Mouse (Mus musculus): ENCODE data around the gene 1700029P11Rik. TPM values are rescaled to one million over a fixed set of nuclear protein-coding genes. Genes with fewer than 3 reads are reported as not detected.

The 1700029P11Rik gene
- total RNA-seq (2014; rRNA removed) (not detected in 2 replicates), polyA plus RNA-seq (2015; fragmentation: Nextera tagmentation; extraction: Ambion mirVana) (not detected in 2 replicates)

DNA sequence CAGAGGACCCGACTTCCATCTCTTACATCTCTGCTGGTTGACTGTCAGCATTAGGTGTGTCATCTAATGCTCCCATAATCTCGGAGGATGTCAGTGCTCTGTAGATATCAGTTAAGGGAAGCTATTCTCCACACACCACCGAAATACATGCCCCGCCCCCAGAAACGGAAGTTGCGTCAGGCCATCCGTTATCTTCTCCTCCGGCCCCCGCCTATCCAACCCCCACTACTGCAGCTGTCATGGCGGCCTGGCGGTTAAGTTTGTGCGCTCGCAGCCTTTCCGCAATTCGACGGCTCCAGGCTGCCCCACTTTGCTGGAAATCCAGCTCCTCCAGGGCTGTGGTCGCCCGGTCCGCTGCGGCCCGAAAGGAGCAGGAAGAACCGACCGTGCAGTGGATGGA, at the start of gene 1700029P11Rik:
Gene 1700029P11Rik (plus strand): TSS at position 220 of the 400 bp plus-strand sequence.
- Histone ChIP-seq H3K4me2 (ENCODE audit: low read depth) (no peak within 1 kb of the TSS), H3K27me3 (ENCODE audit: insufficient read depth, low read length) (no peaks in the 10 kb centered on the region), H3K9me3 (ENCODE audit: low read length) (no peaks in the 10 kb centered on the region), H3K4me1 (ENCODE audit: insufficient read depth) (no peaks in the 10 kb centered on the region), H3K9ac (no peak within 1 kb of the TSS), H3K36me3 (ENCODE audit: insufficient read depth) (no peaks in the 10 kb centered on the region), H3K4me3 (ENCODE audit: low read depth, low read length) (no peak within 1 kb of the TSS), H3K27ac (ENCODE audit: low read depth, low read length) (no peak within 1 kb of the TSS)
- TF ChIP-seq CTCF (IDR thresholded peaks at IDR 0.05; ENCODE audit: low read depth): no peak
- no peak for ATAC-seq
- WGBS: 97% methylated on average over 23 of the region's 23 CpGs
- no peak for DNase-seq

DNA sequence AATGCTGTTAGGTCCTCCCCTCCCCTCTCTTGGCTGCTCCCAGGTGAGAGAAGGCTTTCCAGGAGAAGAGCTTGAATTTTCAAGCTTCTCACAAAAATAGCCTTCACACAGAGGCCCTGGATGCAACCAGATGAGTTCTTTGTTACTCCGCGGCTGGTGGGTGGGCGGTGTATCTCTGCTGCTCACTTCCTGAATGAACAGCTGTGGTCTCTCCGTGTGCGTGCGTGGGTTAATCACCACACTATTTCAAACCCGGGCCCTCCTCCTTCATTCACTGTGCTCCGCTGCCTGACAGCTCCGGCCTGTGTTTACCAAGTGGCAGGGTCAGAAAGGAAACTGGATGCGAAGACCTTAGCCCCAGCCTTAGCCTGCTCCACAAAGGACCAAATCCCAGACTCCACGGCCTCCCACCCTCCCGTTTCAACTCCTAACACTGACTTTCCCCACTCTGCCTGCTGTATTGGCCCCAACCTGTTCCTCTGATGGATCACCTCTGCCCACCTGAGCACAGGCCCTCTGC, 47.3 kb upstream of the 1700029P11Rik start:
- Histone ChIP-seq H3K27me3 (ENCODE audit: insufficient read depth, low read length) (no peaks in the 10 kb centered on the region), H3K4me2 (ENCODE audit: low read depth) (no peak overlapping the region), H3K9ac (no peak overlapping the region), H3K36me3 (ENCODE audit: insufficient read depth) (no peaks in the 10 kb centered on the region), H3K4me1 (ENCODE audit: insufficient read depth) (0 out of 2 replicates have a peak, but pooled peaks cover 4% of the 10 kb centered on the region), H3K9me3 (ENCODE audit: low read length) (no peaks in the 10 kb centered on the region), H3K27ac (ENCODE audit: low read depth, low read length) (peak overlapping the region; percentile 47; the same call in 1 of the 2 replicates), H3K4me3 (ENCODE audit: low read depth, low read length) (no peak overlapping the region)
- DNase-seq (no peak), ATAC-seq (no peak)
- WGBS: 30% methylated on average over 12 of the region's 12 CpGs
- no peak for TF ChIP-seq CTCF (IDR thresholded peaks at IDR 0.05; ENCODE audit: low read depth)

DNA sequence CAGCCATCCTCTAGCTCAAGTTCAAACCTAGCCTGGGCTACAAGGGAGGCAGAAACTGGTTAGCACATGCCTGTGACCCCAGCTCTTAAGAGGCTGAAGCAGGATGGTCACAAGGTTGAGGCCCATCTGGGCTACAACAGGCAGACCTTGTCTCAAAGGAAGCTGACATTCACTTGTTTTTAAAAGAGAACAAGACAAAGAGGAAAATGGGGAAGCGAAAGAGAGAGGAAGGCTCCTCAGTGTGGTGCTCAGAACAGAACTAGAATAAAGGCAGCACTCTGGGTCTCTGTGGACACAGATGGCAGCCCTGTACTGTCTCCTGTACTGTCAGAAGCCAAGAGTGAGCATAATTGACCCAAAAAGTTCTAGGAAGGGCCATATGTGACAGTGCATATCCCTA, 46.4 kb upstream of the 1700029P11Rik start:
- no peak overlapping the region for H3K27ac ChIP-seq (ENCODE audit: low read depth, low read length)
- H3K4me3 ChIP-seq (ENCODE audit: low read depth, low read length): no peak overlapping the region
- no peaks in the 10 kb centered on the region for H3K36me3 ChIP-seq (ENCODE audit: insufficient read depth)
- no peaks in the 10 kb centered on the region for H3K9me3 ChIP-seq (ENCODE audit: low read length)
- TF ChIP-seq CTCF (IDR thresholded peaks at IDR 0.05; ENCODE audit: low read depth): no peak
- WGBS: 86% methylated on average over 1 of the region's 1 CpGs
- H3K27me3 ChIP-seq (ENCODE audit: insufficient read depth, low read length): no peaks in the 10 kb centered on the region
- 0 out of 2 replicates have a peak, but pooled peaks cover 4% of the 10 kb centered on the region for H3K4me1 ChIP-seq (ENCODE audit: insufficient read depth)
- no peak for ATAC-seq
- H3K4me2 ChIP-seq (ENCODE audit: low read depth): no peak overlapping the region
- no peak for DNase-seq
- no peak overlapping the region for H3K9ac ChIP-seq

DNA sequence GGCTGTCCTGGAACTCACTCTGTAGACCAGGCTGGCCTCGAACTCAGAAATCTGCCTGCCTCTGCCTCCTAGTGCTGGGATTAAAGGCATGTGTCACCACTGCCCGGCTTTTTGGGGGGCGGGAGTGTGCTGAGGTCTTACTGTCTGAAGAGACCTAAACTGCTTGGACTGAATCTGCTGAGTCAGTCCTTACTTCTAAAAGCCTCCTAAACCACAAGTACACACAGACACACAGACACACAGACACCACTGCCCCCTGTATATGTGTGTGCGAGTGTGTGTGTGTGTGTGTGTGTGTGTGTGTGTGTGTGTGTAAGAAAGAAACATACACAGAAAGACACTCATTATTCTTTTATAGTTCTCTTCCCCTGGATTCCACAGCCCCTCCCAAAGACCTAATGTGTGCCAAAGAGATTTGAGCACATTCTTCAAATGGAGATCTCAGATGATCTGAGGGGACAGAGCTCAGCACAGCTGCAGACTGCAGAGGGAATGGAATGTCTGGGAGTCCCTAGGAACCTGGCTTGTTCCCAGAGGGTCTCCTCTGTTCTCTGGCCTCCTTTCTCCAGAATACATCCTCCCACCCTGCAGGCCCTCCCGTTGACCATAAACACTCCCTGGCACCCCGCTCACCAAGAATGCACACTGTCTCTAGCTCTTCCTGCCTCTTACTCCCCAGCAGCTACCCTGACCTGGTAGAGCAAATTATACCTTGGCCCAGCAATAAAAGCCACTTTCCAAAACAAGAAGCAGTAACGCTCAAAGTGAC, 44.3 kb upstream of the 1700029P11Rik start:
- no peak for TF ChIP-seq CTCF (IDR thresholded peaks at IDR 0.05; ENCODE audit: low read depth)
- Histone ChIP-seq H3K36me3 (ENCODE audit: insufficient read depth) (peaks cover 6% of the 10 kb centered on the region; the same call in 1 of the 2 replicates), H3K4me3 (ENCODE audit: low read depth, low read length) (peak overlapping the region; percentile 79), H3K27ac (ENCODE audit: low read depth, low read length) (peak overlapping the region; percentile 89), H3K9ac (peak overlapping the region; percentile 79), H3K4me1 (ENCODE audit: insufficient read depth) (0 out of 2 replicates have a peak, but pooled peaks cover 4% of the 10 kb centered on the region), H3K9me3 (ENCODE audit: low read length) (no peaks in the 10 kb centered on the region), H3K27me3 (ENCODE audit: insufficient read depth, low read length) (no peaks in the 10 kb centered on the region), H3K4me2 (ENCODE audit: low read depth) (peak overlapping the region; percentile 76)
- no peak for DNase-seq
- 56% methylated on average over 7 of the region's 7 CpGs for WGBS
- peak; percentile 0; the same call in 1 of the 2 replicates for ATAC-seq

- WGBS: 3% methylated on average over 12 of the region's 12 CpGs
- H3K36me3 ChIP-seq (ENCODE audit: insufficient read depth): peaks cover 6% of the 10 kb centered on the region; the same call in 1 of the 2 replicates
- 0 out of 2 replicates have a peak, but pooled peaks cover 4% of the 10 kb centered on the region for H3K4me1 ChIP-seq (ENCODE audit: insufficient read depth)
- no peaks in the 10 kb centered on the region for H3K27me3 ChIP-seq (ENCODE audit: insufficient read depth, low read length)
- H3K27ac ChIP-seq (ENCODE audit: low read depth, low read length): peak within 1 kb of the TSS; percentile 89
- peak within 1 kb of the TSS; percentile 76 for H3K4me2 ChIP-seq (ENCODE audit: low read depth)
- DNase-seq (peak; percentile 85), ATAC-seq (peak; percentile 88)
- TF ChIP-seq CTCF (IDR thresholded peaks at IDR 0.05; ENCODE audit: low read depth): peak; percentile 48
- peak within 1 kb of the TSS; percentile 79 for H3K4me3 ChIP-seq (ENCODE audit: low read depth, low read length)
- H3K9me3 ChIP-seq (ENCODE audit: low read length): no peaks in the 10 kb centered on the region
- H3K9ac ChIP-seq: peak within 1 kb of the TSS; percentile 79
Measured at GRCm38 (mm10) chr15:81936679-81937078, 43.7 kb upstream of the 1700029P11Rik start, which contains the start of gene Csdc2. Gene Csdc2, plus strand, starts transcription at chr15:81936759.

GRCm38 (mm10) chr15:81937098-81937972, 43.0 kb upstream of the 1700029P11Rik start:
- Histone ChIP-seq H3K27ac (ENCODE audit: low read depth, low read length) (peak overlapping the region; percentile 89), H3K4me2 (ENCODE audit: low read depth) (peak overlapping the region; percentile 76), H3K9me3 (ENCODE audit: low read length) (no peaks in the 10 kb centered on the region), H3K27me3 (ENCODE audit: insufficient read depth, low read length) (no peaks in the 10 kb centered on the region), H3K4me1 (ENCODE audit: insufficient read depth) (0 out of 2 replicates have a peak, but pooled peaks cover 4% of the 10 kb centered on the region), H3K9ac (peak overlapping the region; percentile 79), H3K36me3 (ENCODE audit: insufficient read depth) (peaks cover 6% of the 10 kb centered on the region; the same call in 1 of the 2 replicates), H3K4me3 (ENCODE audit: low read depth, low read length) (peak overlapping the region; percentile 79)
- DNase-seq: peak; percentile 76
- 4% methylated on average over 19 of the region's 19 CpGs for WGBS
- no peak for TF ChIP-seq CTCF (IDR thresholded peaks at IDR 0.05; ENCODE audit: low read depth)
- peak; percentile 70 for ATAC-seq

All from forebrain, postnatal 0 days (tissue).